ENCODE assay signal across 32 mouse cellular contexts in the genomic region with DNA sequence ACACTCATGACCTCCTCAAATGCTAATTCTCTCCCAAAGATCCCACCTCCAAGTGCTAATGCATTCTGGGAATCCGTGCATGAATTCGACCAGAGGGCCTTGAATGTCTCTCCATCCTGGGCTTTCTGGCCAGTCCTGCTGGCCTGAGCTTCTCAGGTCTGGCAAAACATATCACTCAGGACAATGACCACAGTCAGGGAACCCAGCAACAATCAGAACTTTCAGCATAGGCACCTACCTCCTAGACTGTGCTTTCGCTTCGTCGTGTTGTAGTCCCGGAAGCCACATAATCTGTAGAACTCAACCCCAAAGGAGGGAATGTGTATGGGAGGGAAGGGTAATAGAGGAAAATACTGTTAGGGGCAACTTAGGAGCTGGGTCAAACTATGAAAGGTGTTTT.
"Had no signal": no experiment of that assay in that cellular context is flagged by ENCODE, and none has a peak within 500 bp of the region (broad histone marks: within the 10 kb centered on the region; RNA-seq: fewer than 3 reads in every experiment).

No protein-coding gene starts in this region.

- H3K4me3 ChIP-seq: left cerebral cortex, adult 2 months; limb, embryonic 10.5 days; limb, embryonic 12.5 days; limb, embryonic 13.5 days; limb, embryonic 15.5 days; liver, embryonic 12.5 days; liver, embryonic 13.5 days; liver, embryonic 15.5 days; lung, embryonic 15.5 days; megakaryocyte, embryonic 14.5 days; midbrain, embryonic 10.5 days; midbrain, embryonic 12.5 days; midbrain, embryonic 13.5 days; midbrain, embryonic 15.5 days; myocyte; neural tube, embryonic 12.5 days had no signal

- H3K9ac ChIP-seq: limb, embryonic 12.5 days; limb, embryonic 13.5 days; limb, embryonic 15.5 days; liver, embryonic 12.5 days; liver, embryonic 13.5 days; liver, embryonic 14.5 days; liver, embryonic 15.5 days; liver, postnatal 0 days; lung, embryonic 14.5 days; lung, embryonic 15.5 days; midbrain, embryonic 12.5 days; midbrain, embryonic 13.5 days; midbrain, embryonic 15.5 days; neural tube, embryonic 12.5 days had no signal

- H3K36me3 ChIP-seq: limb, embryonic 10.5 days; limb, embryonic 12.5 days; limb, embryonic 13.5 days; limb, embryonic 15.5 days; liver, embryonic 12.5 days; liver, embryonic 13.5 days; liver, embryonic 15.5 days; lung, embryonic 15.5 days; midbrain, embryonic 10.5 days; midbrain, embryonic 12.5 days; midbrain, embryonic 13.5 days; midbrain, embryonic 15.5 days; neural tube, embryonic 12.5 days had no signal

- H3K27me3 ChIP-seq: limb, embryonic 12.5 days; limb, embryonic 13.5 days; limb, embryonic 15.5 days; liver, embryonic 12.5 days; liver, embryonic 13.5 days; liver, embryonic 15.5 days; lung, embryonic 15.5 days; midbrain, embryonic 12.5 days; midbrain, embryonic 13.5 days; midbrain, embryonic 15.5 days; neural tube, embryonic 12.5 days had no signal

- H3K9me3 ChIP-seq: limb, embryonic 10.5 days; limb, embryonic 12.5 days; limb, embryonic 15.5 days; liver, embryonic 12.5 days; liver, embryonic 13.5 days; liver, embryonic 15.5 days; lung, embryonic 15.5 days; midbrain, embryonic 10.5 days; midbrain, embryonic 12.5 days; midbrain, embryonic 15.5 days; neural tube, embryonic 12.5 days had no signal

- DNase-seq: left cerebral cortex, postnatal 4 days; liver; liver, embryonic 13.5 days; liver, postnatal 0 days; lung, adult 18-20 months; lung, adult 2 months; lung, embryonic 14.5 days; lung, postnatal 10 days; lung, postnatal 14 days; lung, postnatal 36 days; lung, postnatal 4 days; midbrain, embryonic 14.5 days had no signal

- ATAC-seq: liver, embryonic 12.5 days; liver, postnatal 0 days; lung, postnatal 0 days; midbrain, embryonic 13.5 days; midbrain, embryonic 15.5 days; midbrain, embryonic 16.5 days had no signal

- H3K27ac ChIP-seq: left cerebral cortex, adult 2 months; limb, embryonic 10.5 days; limb, embryonic 12.5 days; limb, embryonic 13.5 days; limb, embryonic 15.5 days; liver, embryonic 12.5 days; liver, embryonic 13.5 days; liver, embryonic 14.5 days; liver, embryonic 15.5 days; lung, embryonic 15.5 days; macrophage; midbrain, embryonic 10.5 days; midbrain, embryonic 12.5 days; midbrain, embryonic 13.5 days; midbrain, embryonic 15.5 days; neural tube, embryonic 12.5 days had no signal

- H3K4me2 ChIP-seq: limb, embryonic 12.5 days; limb, embryonic 13.5 days; limb, embryonic 15.5 days; liver, embryonic 11.5 days; liver, embryonic 12.5 days; liver, embryonic 13.5 days; liver, embryonic 15.5 days; lung, embryonic 14.5 days; lung, embryonic 15.5 days; midbrain, embryonic 12.5 days; midbrain, embryonic 13.5 days; midbrain, embryonic 15.5 days; neural tube, embryonic 12.5 days had no signal

- H3K4me1 ChIP-seq: limb, embryonic 10.5 days; limb, embryonic 12.5 days; limb, embryonic 13.5 days; limb, embryonic 15.5 days; liver, embryonic 12.5 days; liver, embryonic 13.5 days; liver, embryonic 15.5 days; lung, embryonic 15.5 days; midbrain, embryonic 12.5 days; midbrain, embryonic 13.5 days; midbrain, embryonic 15.5 days; neural tube, embryonic 12.5 days had no signal
